Mouse (Mus musculus): ENCODE measurements at regions not wholly inside any gene's neighbourhood (a gene's known extent, or its start where the extent isn't known, plus 50 kb on each side); places are given as distances from the start of the nearest gene placed in this dataset.

DNA sequence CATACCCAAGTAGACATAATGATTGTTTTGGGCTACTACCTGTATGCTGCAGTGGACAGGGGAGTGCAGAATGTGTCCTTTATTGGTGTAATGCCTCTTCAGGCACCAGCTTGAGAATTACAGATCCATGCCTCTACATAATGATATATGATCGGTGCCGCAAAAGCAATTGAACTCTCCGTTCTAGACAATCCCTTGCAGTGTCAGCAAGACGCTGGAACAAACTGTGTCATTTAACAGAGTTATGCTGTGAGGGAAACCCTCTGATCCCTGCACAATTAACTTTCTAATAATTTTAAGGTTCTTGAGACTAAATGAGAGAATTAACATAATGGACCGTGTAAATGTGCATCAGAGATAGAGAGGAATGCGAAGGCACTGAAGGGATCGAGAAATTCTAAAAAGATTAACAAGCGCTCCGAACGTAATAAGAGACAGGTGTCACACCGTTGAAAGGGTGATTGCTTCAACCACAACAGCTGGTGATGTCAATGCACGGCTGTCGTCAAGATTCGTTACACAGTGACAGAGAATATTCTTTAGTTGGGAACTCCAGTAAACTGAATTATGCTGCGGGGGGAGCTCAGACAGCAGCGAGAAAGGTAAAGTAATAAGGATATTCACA, 254.3 kb upstream of the Gpc5 start:
- 58% methylated on average over 16 of the region's 16 CpGs for WGBS
- Histone ChIP-seq H3K36me3 (ENCODE audit: control insufficient read depth, insufficient read depth, low read length) (no peaks in the 10 kb centered on the region), H3K4me1 (ENCODE audit: control insufficient read depth in 2 of 2, insufficient read depth in 2 of 2, low read length in 2 of 2) (peaks cover 0 to 4% of the 10 kb centered on the region in 2 experiments; a peak in 2 of 4 replicates), H3K4me3 (ENCODE audit: control insufficient read depth in 1 of 2, insufficient read depth in 1 of 2, low read depth in 1 of 2, low read length in 2 of 2) (no peak overlapping the region), H3K27me3 (ENCODE audit: control insufficient read depth, insufficient read depth, low read length) (no peaks in the 10 kb centered on the region), H3K4me2 (ENCODE audit: low read length) (no peak overlapping the region), H3K27ac (replicated peaks in 1 of 2; ENCODE audit: control insufficient read depth in 1 of 2, insufficient read depth in 1 of 2, low read depth in 2 of 2, low read length in 2 of 2) (no peak overlapping the region), H3K9ac (ENCODE audit: low read length) (no peak overlapping the region), H3K9me3 (ENCODE audit: control insufficient read depth, low read length) (no peaks in the 10 kb centered on the region)
- ATAC-seq (ENCODE audit: insufficient number of reproducible peaks, insufficient read depth, low FRiP score, low read depth) = no peak

- H3K27me3 ChIP-seq (ENCODE audit: control insufficient read depth, insufficient read depth, low read length) = no peaks in the 10 kb centered on the region
- H3K4me1 ChIP-seq (ENCODE audit: control insufficient read depth in 2 of 2, insufficient read depth in 2 of 2, low read length in 2 of 2) = no peaks in the 10 kb centered on the region
- no peak overlapping the region for H3K9ac ChIP-seq (ENCODE audit: low read length)
- H3K27ac ChIP-seq (replicated peaks in 1 of 2; ENCODE audit: control insufficient read depth in 1 of 2, insufficient read depth in 1 of 2, low read depth in 2 of 2, low read length in 2 of 2) = no peak overlapping the region
- WGBS = 80% methylated on average over 2 of the region's 2 CpGs
- no peaks in the 10 kb centered on the region for H3K9me3 ChIP-seq (ENCODE audit: control insufficient read depth, low read length)
- no peaks in the 10 kb centered on the region for H3K36me3 ChIP-seq (ENCODE audit: control insufficient read depth, insufficient read depth, low read length)
- H3K4me3 ChIP-seq (ENCODE audit: control insufficient read depth in 1 of 2, insufficient read depth in 1 of 2, low read depth in 1 of 2, low read length in 2 of 2) = no peak overlapping the region
- no peak for ATAC-seq (ENCODE audit: insufficient number of reproducible peaks, insufficient read depth, low FRiP score, low read depth)
- no peak overlapping the region for H3K4me2 ChIP-seq (ENCODE audit: low read length)
Observed at GRCm38 (mm10) chr14:114839340-114839903, 252.6 kb upstream of the Gpc5 start.

- Histone ChIP-seq H3K4me2 (ENCODE audit: low read length) (no peak overlapping the region), H3K9me3 (ENCODE audit: control insufficient read depth, low read length) (no peaks in the 10 kb centered on the region), H3K4me3 (ENCODE audit: control insufficient read depth in 1 of 2, insufficient read depth in 1 of 2, low read depth in 1 of 2, low read length in 2 of 2) (no peak overlapping the region), H3K9ac (ENCODE audit: low read length) (no peak overlapping the region), H3K27me3 (ENCODE audit: control insufficient read depth, insufficient read depth, low read length) (no peaks in the 10 kb centered on the region), H3K27ac (replicated peaks in 1 of 2; ENCODE audit: control insufficient read depth in 1 of 2, insufficient read depth in 1 of 2, low read depth in 2 of 2, low read length in 2 of 2) (no peak overlapping the region), H3K4me1 (ENCODE audit: control insufficient read depth in 2 of 2, insufficient read depth in 2 of 2, low read length in 2 of 2) (no peaks in the 10 kb centered on the region), H3K36me3 (ENCODE audit: control insufficient read depth, insufficient read depth, low read length) (no peaks in the 10 kb centered on the region)
- 74% methylated on average over 5 of the region's 5 CpGs for WGBS
- no peak for ATAC-seq (ENCODE audit: insufficient number of reproducible peaks, insufficient read depth, low FRiP score, low read depth)
Observed at GRCm38 (mm10) chr14:114840766-114841165, 251.2 kb upstream of the Gpc5 start.

DNA sequence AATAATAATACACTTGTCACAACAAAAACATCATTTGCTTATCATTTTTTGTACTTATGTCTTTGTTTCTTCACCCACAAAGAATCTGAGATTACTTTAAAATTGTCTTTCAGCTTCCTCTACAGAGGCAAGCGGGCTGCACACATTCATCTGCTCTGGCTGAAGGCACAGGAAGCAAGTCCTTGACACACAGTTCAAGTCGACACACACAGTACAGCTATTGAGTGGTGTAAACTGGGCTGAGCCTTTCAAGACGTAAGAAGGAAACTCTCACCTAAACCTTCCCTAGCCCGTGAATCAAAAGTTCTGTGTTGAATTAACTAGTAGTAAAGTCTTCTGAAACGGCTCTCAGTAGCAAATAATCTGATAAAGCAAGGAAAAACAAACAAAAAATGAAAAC, 250.5 kb upstream of the Gpc5 start:
- no peak for ATAC-seq (ENCODE audit: insufficient number of reproducible peaks, insufficient read depth, low FRiP score, low read depth)
- Histone ChIP-seq H3K9me3 (ENCODE audit: control insufficient read depth, low read length) (no peaks in the 10 kb centered on the region), H3K4me2 (ENCODE audit: low read length) (no peak overlapping the region), H3K27ac (replicated peaks in 1 of 2; ENCODE audit: control insufficient read depth in 1 of 2, insufficient read depth in 1 of 2, low read depth in 2 of 2, low read length in 2 of 2) (no peak overlapping the region), H3K36me3 (ENCODE audit: control insufficient read depth, insufficient read depth, low read length) (no peaks in the 10 kb centered on the region), H3K9ac (ENCODE audit: low read length) (no peak overlapping the region), H3K4me1 (ENCODE audit: control insufficient read depth in 2 of 2, insufficient read depth in 2 of 2, low read length in 2 of 2) (no peaks in the 10 kb centered on the region), H3K4me3 (ENCODE audit: control insufficient read depth in 1 of 2, insufficient read depth in 1 of 2, low read depth in 1 of 2, low read length in 2 of 2) (no peak overlapping the region), H3K27me3 (ENCODE audit: control insufficient read depth, insufficient read depth, low read length) (no peaks in the 10 kb centered on the region)
- WGBS = 35% methylated on average over 5 of the region's 5 CpGs

DNA sequence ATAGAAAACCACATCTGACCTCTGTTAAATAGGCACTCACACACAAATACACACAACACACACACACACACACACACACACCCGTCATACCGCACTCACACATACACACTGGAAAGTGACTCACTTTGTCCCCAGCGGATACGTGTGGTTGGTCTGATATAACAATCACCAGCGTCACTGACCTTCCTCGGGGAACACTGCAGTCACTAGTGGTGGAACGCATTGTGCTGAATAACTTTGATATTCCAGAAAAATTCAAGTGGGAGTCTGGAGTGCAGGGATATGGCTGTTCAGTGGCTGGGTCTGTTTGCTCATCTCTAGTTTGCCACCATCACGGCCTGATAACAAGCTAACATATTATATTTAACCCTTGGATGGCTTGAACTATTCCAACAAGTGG, 249.7 kb upstream of the Gpc5 start:
- ATAC-seq (ENCODE audit: insufficient number of reproducible peaks, insufficient read depth, low FRiP score, low read depth) = no peak
- no peak overlapping the region for H3K27ac ChIP-seq (replicated peaks in 1 of 2; ENCODE audit: control insufficient read depth in 1 of 2, insufficient read depth in 1 of 2, low read depth in 2 of 2, low read length in 2 of 2)
- 60% methylated on average over 8 of the region's 8 CpGs for WGBS

GRCm38 (mm10) chr14:114843105-114843743, 248.8 kb upstream of the Gpc5 start:
- no peak overlapping the region for H3K9ac ChIP-seq (ENCODE audit: low read length)
- WGBS = 93% methylated on average over 6 of the region's 6 CpGs
- H3K36me3 ChIP-seq (ENCODE audit: control insufficient read depth, insufficient read depth, low read length) = no peaks in the 10 kb centered on the region
- H3K9me3 ChIP-seq (ENCODE audit: control insufficient read depth, low read length) = no peaks in the 10 kb centered on the region
- H3K4me2 ChIP-seq (ENCODE audit: low read length) = no peak overlapping the region
- H3K27ac ChIP-seq (replicated peaks in 1 of 2; ENCODE audit: control insufficient read depth in 1 of 2, insufficient read depth in 1 of 2, low read depth in 2 of 2, low read length in 2 of 2) = no peak overlapping the region
- H3K4me3 ChIP-seq (ENCODE audit: control insufficient read depth in 1 of 2, insufficient read depth in 1 of 2, low read depth in 1 of 2, low read length in 2 of 2) = no peak overlapping the region
- H3K4me1 ChIP-seq (ENCODE audit: control insufficient read depth in 2 of 2, insufficient read depth in 2 of 2, low read length in 2 of 2) = no peaks in the 10 kb centered on the region
- ATAC-seq (ENCODE audit: insufficient number of reproducible peaks, insufficient read depth, low FRiP score, low read depth) = no peak
- no peaks in the 10 kb centered on the region for H3K27me3 ChIP-seq (ENCODE audit: control insufficient read depth, insufficient read depth, low read length)

More for the DNA sequence above, 249.7 kb upstream of the Gpc5 start:
- Histone ChIP-seq H3K27me3 (ENCODE audit: control insufficient read depth, insufficient read depth, low read length) (no peaks in the 10 kb centered on the region), H3K36me3 (ENCODE audit: control insufficient read depth, insufficient read depth, low read length) (no peaks in the 10 kb centered on the region), H3K9me3 (ENCODE audit: control insufficient read depth, low read length) (no peaks in the 10 kb centered on the region), H3K4me3 (ENCODE audit: control insufficient read depth in 1 of 2, insufficient read depth in 1 of 2, low read depth in 1 of 2, low read length in 2 of 2) (no peak overlapping the region), H3K4me2 (ENCODE audit: low read length) (no peak overlapping the region), H3K4me1 (ENCODE audit: control insufficient read depth in 2 of 2, insufficient read depth in 2 of 2, low read length in 2 of 2) (no peaks in the 10 kb centered on the region), H3K9ac (ENCODE audit: low read length) (no peak overlapping the region)

DNA sequence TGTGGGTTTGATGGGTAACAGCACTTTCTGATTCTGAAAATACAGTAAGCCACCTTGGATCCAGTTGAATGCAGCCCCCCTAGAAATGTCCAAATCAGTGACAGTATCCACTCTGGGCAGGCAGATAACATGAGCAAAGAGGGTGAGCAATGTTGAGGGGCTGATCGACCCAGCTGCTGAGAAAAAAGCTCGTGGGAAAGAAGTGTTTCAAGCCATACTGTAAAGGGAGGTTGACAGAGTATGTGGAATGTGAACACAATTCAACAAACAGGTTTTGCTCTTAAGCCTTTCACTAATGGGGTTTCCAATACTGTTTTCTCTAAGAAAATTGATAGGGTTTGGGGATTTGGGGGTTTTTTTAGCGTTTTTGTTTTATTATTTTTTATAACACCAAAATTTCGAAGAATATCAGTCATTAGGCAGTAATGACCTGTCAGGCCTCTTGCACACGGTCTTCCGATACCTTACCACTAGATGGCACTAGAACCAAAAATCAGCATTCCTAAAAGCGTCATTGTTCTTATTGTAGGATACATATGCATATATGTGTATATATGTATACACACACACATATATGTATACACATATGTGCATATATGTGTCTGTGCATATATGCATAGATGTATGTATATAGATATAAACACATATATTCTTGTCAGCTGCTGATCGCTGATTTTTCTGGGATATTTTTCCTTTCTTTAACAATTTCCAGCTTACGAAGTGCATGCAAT, 237.5 kb upstream of the Gpc5 start:
- no peaks in the 10 kb centered on the region for H3K27me3 ChIP-seq (ENCODE audit: control insufficient read depth, insufficient read depth, low read length)
- no peak for ATAC-seq (ENCODE audit: insufficient number of reproducible peaks, insufficient read depth, low FRiP score, low read depth)
- H3K4me2 ChIP-seq (ENCODE audit: low read length) = no peak overlapping the region
- no peaks in the 10 kb centered on the region for H3K36me3 ChIP-seq (ENCODE audit: control insufficient read depth, insufficient read depth, low read length)
- H3K4me1 ChIP-seq (ENCODE audit: control insufficient read depth in 2 of 2, insufficient read depth in 2 of 2, low read length in 2 of 2) = peaks cover 2 to 6% of the 10 kb centered on the region in 2 experiments; a peak in 2 of 4 replicates
- no peak overlapping the region for H3K9ac ChIP-seq (ENCODE audit: low read length)
- no peaks in the 10 kb centered on the region for H3K9me3 ChIP-seq (ENCODE audit: control insufficient read depth, low read length)
- no peak overlapping the region for H3K4me3 ChIP-seq (ENCODE audit: control insufficient read depth in 1 of 2, insufficient read depth in 1 of 2, low read depth in 1 of 2, low read length in 2 of 2)
- WGBS = 27% methylated on average over 9 of the region's 9 CpGs
- no peak overlapping the region for H3K27ac ChIP-seq (replicated peaks in 1 of 2; ENCODE audit: control insufficient read depth in 1 of 2, insufficient read depth in 1 of 2, low read depth in 2 of 2, low read length in 2 of 2)
